In genomic region chr11:16412609-16413008, GRCm38 (mm10) we compare ENCODE assay signal across 9 mouse cellular contexts.
DNase-seq lines count a peak whose midpoint lies in the region; ATAC-seq and TF ChIP-seq lines count a peak whose summit lies in the region.
"Had no signal": no experiment of that assay in that cellular context is flagged by ENCODE, and none has a peak within 500 bp of the region (broad histone marks: within the 10 kb centered on the region; RNA-seq: fewer than 3 reads in every experiment).

No protein-coding gene starts in this region.

- peak; percentile 9 to 10 for DNase-seq in urinary bladder, adult 18-20 months (ENCODE audit: low spot score in 2 of 2)
- no peak for DNase-seq in urinary bladder, postnatal 4 days (ENCODE audit: low spot score in 2 of 2)
- DNase-seq in cerebellum, postnatal 10 days, result peak; percentile 76 to 84
- peak; percentile 16 to 33 for DNase-seq in frontal cortex, postnatal 14 days (ENCODE audit: low spot score in 2 of 2)
- peak; percentile 89 for DNase-seq in kidney, postnatal 0 days (ENCODE audit: low spot score)
- DNase-seq in liver, adult 2 months (ENCODE audit: extremely low read depth, low read depth, low spot score), result peak; percentile 69

- H3K4me3 ChIP-seq in kidney, postnatal 0 days (replicated peaks; ENCODE audit: low read depth, low read length), result no peak overlapping the region
- no peak overlapping the region for H3K4me3 ChIP-seq in liver, adult 2 months (ENCODE audit: insufficient read depth, low read depth, low read length)
- no peak overlapping the region for H3K4me3 ChIP-seq in neural tube, embryonic 15.5 days (replicated peaks)
- H3K4me3 ChIP-seq: embryonic facial prominence, embryonic 12.5 days had no signal

- 24% methylated on average over 4 of the region's 4 CpGs for WGBS in kidney, postnatal 0 days
- 25% methylated on average over 4 of the region's 4 CpGs for WGBS in liver, adult 2 months
- WGBS in neural tube, embryonic 15.5 days, result 24% methylated on average over 4 of the region's 4 CpGs

- no peak overlapping the region for H3K4me2 ChIP-seq in kidney, postnatal 0 days (ENCODE audit: low read length)
- no peak overlapping the region for H3K4me2 ChIP-seq in neural tube, embryonic 15.5 days
- H3K4me2 ChIP-seq: embryonic facial prominence, embryonic 12.5 days had no signal

- no peaks in the 10 kb centered on the region for H3K79me2 ChIP-seq in liver, adult 2 months (ENCODE audit: control insufficient read depth, insufficient read depth, low read length)

- no peak overlapping the region for H3K9ac ChIP-seq in kidney, postnatal 0 days (ENCODE audit: low read depth, low read length)
- no peak overlapping the region for H3K9ac ChIP-seq in liver, adult 2 months (ENCODE audit: low read depth, low read length)
- no peak overlapping the region for H3K9ac ChIP-seq in neural tube, embryonic 15.5 days (replicated peaks)
- H3K9ac ChIP-seq: embryonic facial prominence, embryonic 12.5 days had no signal

- H3K27ac ChIP-seq in kidney, postnatal 0 days, result no peak overlapping the region
- no peak overlapping the region for H3K27ac ChIP-seq in liver, adult 2 months (replicated peaks; ENCODE audit: insufficient read depth, low read depth, low read length)
- H3K27ac ChIP-seq in neural tube, embryonic 15.5 days (replicated peaks), result no peak overlapping the region
- H3K27ac ChIP-seq: embryonic facial prominence, embryonic 12.5 days had no signal

- ATAC-seq in kidney, postnatal 0 days (replicated peaks; ENCODE audit: low FRiP score, low read depth), result peak; percentile 71; the same call in 1 of the 2 replicates
- peak; percentile 95 for ATAC-seq in neural tube, embryonic 15.5 days (ENCODE audit: low FRiP score)
- no peak for ATAC-seq in erythroblast, adult 5-6 weeks (replicated peaks; ENCODE audit: low FRiP score, poor library complexity, severe bottlenecking)

- no peaks in the 10 kb centered on the region for H3K36me3 ChIP-seq in kidney, postnatal 0 days (ENCODE audit: insufficient read depth, low read length)
- no peaks in the 10 kb centered on the region for H3K36me3 ChIP-seq in liver, adult 2 months (ENCODE audit: control insufficient read depth, insufficient read depth, low read length)
- H3K36me3 ChIP-seq in neural tube, embryonic 15.5 days, result no peaks in the 10 kb centered on the region
- H3K36me3 ChIP-seq: embryonic facial prominence, embryonic 12.5 days had no signal

- no peaks in the 10 kb centered on the region for H3K4me1 ChIP-seq in kidney, postnatal 0 days (replicated peaks; ENCODE audit: insufficient read depth, low read length)
- no peaks in the 10 kb centered on the region for H3K4me1 ChIP-seq in liver, adult 2 months (ENCODE audit: control insufficient read depth, insufficient read depth, low read length)
- peaks cover 2% of the 10 kb centered on the region; the same call in 1 of the 2 replicates for H3K4me1 ChIP-seq in neural tube, embryonic 15.5 days
- H3K4me1 ChIP-seq: embryonic facial prominence, embryonic 12.5 days had no signal

- peak; percentile 84 for TF ChIP-seq CTCF in kidney, postnatal 0 days (IDR thresholded peaks at IDR 0.05; ENCODE audit: low read depth)
- TF ChIP-seq CTCF in liver, adult 2 months (IDR thresholded peaks at IDR 0.05; ENCODE audit: low read depth, low read length), result peak; percentile 68

- no peak for TF ChIP-seq POLR2A in liver, adult 2 months (IDR thresholded peaks at IDR 0.05; ENCODE audit: extremely low read depth, insufficient read depth, low read length)

- no peaks in the 10 kb centered on the region for H3K27me3 ChIP-seq in kidney, postnatal 0 days (ENCODE audit: insufficient read depth, low read length)
- no peaks in the 10 kb centered on the region for H3K27me3 ChIP-seq in liver, adult 2 months (ENCODE audit: control insufficient read depth, insufficient read depth, low read length)
- H3K27me3 ChIP-seq in neural tube, embryonic 15.5 days (replicated peaks), result no peaks in the 10 kb centered on the region
- H3K27me3 ChIP-seq: embryonic facial prominence, embryonic 12.5 days had no signal

- no peaks in the 10 kb centered on the region for H3K9me3 ChIP-seq in kidney, postnatal 0 days (replicated peaks; ENCODE audit: low read length)
- H3K9me3 ChIP-seq in neural tube, embryonic 15.5 days (replicated peaks), result no peaks in the 10 kb centered on the region
- H3K9me3 ChIP-seq: embryonic facial prominence, embryonic 12.5 days had no signal

Comparison
In these comparisons a context has a peak if more than half of its experiments do, and no peak if none do; other contexts are left out.
1. DNase-seq: peak in urinary bladder, adult 18-20 months (2 of 2), cerebellum, postnatal 10 days (2 of 2), frontal cortex, postnatal 14 days (2 of 2), kidney, postnatal 0 days (single experiment) and liver, adult 2 months (single experiment); none in urinary bladder, postnatal 4 days (0 of 2).